In genomic region chr7:115865231-115865630, GRCm38 (mm10) we compare ENCODE assay signal across 15 mouse cellular contexts.
DNase-seq lines count a peak whose midpoint lies in the region; ATAC-seq and TF ChIP-seq lines count a peak whose summit lies in the region.
"Had no signal": no experiment of that assay in that cellular context is flagged by ENCODE, and none has a peak within 500 bp of the region (broad histone marks: within the 10 kb centered on the region; RNA-seq: fewer than 3 reads in every experiment).

No protein-coding gene starts in this region.

- no peaks in the 10 kb centered on the region for H3K9me3 ChIP-seq in hindbrain, embryonic 12.5 days (replicated peaks)
- H3K9me3 ChIP-seq in hindbrain, postnatal 0 days (ENCODE audit: low read length), result no peaks in the 10 kb centered on the region
- no peaks in the 10 kb centered on the region for H3K9me3 ChIP-seq in forebrain, embryonic 12.5 days
- H3K9me3 ChIP-seq: embryonic facial prominence, embryonic 15.5 days; G1E; stomach, embryonic 15.5 days had no signal

- no peak for TF ChIP-seq POLR2A in brain, embryonic 14.5 days (IDR thresholded peaks at IDR 0.05; ENCODE audit: borderline replicate concordance, extremely low read depth, insufficient read depth, insufficient read length, poor library complexity, severe bottlenecking)

- TF ChIP-seq CTCF in hindbrain, postnatal 0 days (IDR thresholded peaks at IDR 0.05; ENCODE audit: low read depth), result no peak
- no peak for TF ChIP-seq CTCF in brain, embryonic 14.5 days (IDR thresholded peaks at IDR 0.05; ENCODE audit: borderline replicate concordance, extremely low read depth, insufficient read depth, insufficient read length)

- no peak for ATAC-seq in hindbrain, embryonic 12.5 days (ENCODE audit: low FRiP score)
- ATAC-seq in hindbrain, postnatal 0 days, result no peak
- no peak for ATAC-seq in forebrain, embryonic 12.5 days (ENCODE audit: low FRiP score)
- ATAC-seq: intestine, embryonic 16.5 days had no signal

- no peak overlapping the region for H3K4me3 ChIP-seq in hindbrain, embryonic 12.5 days
- H3K4me3 ChIP-seq in hindbrain, postnatal 0 days (ENCODE audit: low read length), result no peak overlapping the region
- no peak overlapping the region for H3K4me3 ChIP-seq in forebrain, embryonic 12.5 days (replicated peaks)
- H3K4me3 ChIP-seq: embryonic facial prominence, embryonic 15.5 days; stomach, embryonic 15.5 days had no signal

- no peak overlapping the region for H3K4me2 ChIP-seq in hindbrain, embryonic 12.5 days (replicated peaks)
- H3K4me2 ChIP-seq in hindbrain, postnatal 0 days (ENCODE audit: low read depth, low read length), result no peak overlapping the region
- H3K4me2 ChIP-seq in forebrain, embryonic 12.5 days, result 0 out of 2 replicates have a peak overlapping the region, but pooled peaks have one; percentile 22
- H3K4me2 ChIP-seq: embryonic facial prominence, embryonic 15.5 days; stomach, embryonic 15.5 days had no signal

- H3K9ac ChIP-seq in hindbrain, embryonic 12.5 days, result no peak overlapping the region
- no peak overlapping the region for H3K9ac ChIP-seq in hindbrain, postnatal 0 days (replicated peaks; ENCODE audit: low read length)
- H3K9ac ChIP-seq in forebrain, embryonic 12.5 days, result no peak overlapping the region
- H3K9ac ChIP-seq: embryonic facial prominence, embryonic 15.5 days; stomach, embryonic 15.5 days had no signal

- peaks cover 28% of the 10 kb centered on the region for H3K4me1 ChIP-seq in hindbrain, embryonic 12.5 days
- peaks cover 7% of the 10 kb centered on the region; the same call in 1 of the 2 replicates for H3K4me1 ChIP-seq in hindbrain, postnatal 0 days (ENCODE audit: insufficient read depth, low read length)
- peaks cover 51% of the 10 kb centered on the region for H3K4me1 ChIP-seq in forebrain, embryonic 12.5 days

- WGBS in hindbrain, embryonic 12.5 days, result 45% methylated on average over 6 of the region's 6 CpGs
- WGBS in hindbrain, postnatal 0 days, result 40% methylated on average over 6 of the region's 6 CpGs
- 17% methylated on average over 6 of the region's 6 CpGs for WGBS in forebrain, embryonic 12.5 days

- H3K27ac ChIP-seq in hindbrain, embryonic 12.5 days, result 0 out of 2 replicates have a peak overlapping the region, but pooled peaks have one; percentile 3
- H3K27ac ChIP-seq in hindbrain, postnatal 0 days, result no peak overlapping the region
- peak overlapping the region; percentile 78 for H3K27ac ChIP-seq in forebrain, embryonic 12.5 days
- H3K27ac ChIP-seq: embryonic facial prominence, embryonic 15.5 days; stomach, embryonic 15.5 days had no signal

- no peaks in the 10 kb centered on the region for H3K27me3 ChIP-seq in hindbrain, embryonic 12.5 days
- H3K27me3 ChIP-seq in hindbrain, postnatal 0 days (ENCODE audit: insufficient read depth, low read length), result no peaks in the 10 kb centered on the region
- no peaks in the 10 kb centered on the region for H3K27me3 ChIP-seq in forebrain, embryonic 12.5 days
- H3K27me3 ChIP-seq: embryonic facial prominence, embryonic 15.5 days; stomach, embryonic 15.5 days had no signal

- H3K36me3 ChIP-seq in hindbrain, embryonic 12.5 days, result no peaks in the 10 kb centered on the region
- H3K36me3 ChIP-seq in hindbrain, postnatal 0 days (ENCODE audit: insufficient read depth, low read length), result no peaks in the 10 kb centered on the region
- H3K36me3 ChIP-seq in forebrain, embryonic 12.5 days (replicated peaks), result no peaks in the 10 kb centered on the region
- H3K36me3 ChIP-seq: embryonic facial prominence, embryonic 15.5 days; G1E; stomach, embryonic 15.5 days had no signal

- DNase-seq in hindbrain, postnatal 0 days (ENCODE audit: low spot score), result no peak
- peak; percentile 75 for DNase-seq in brain, embryonic 14.5 days (ENCODE audit: low read depth)
- peak; percentile 11 for DNase-seq in gastrocnemius, postnatal 25 days
- no peak for DNase-seq in yolk sac, embryonic 10.5 days (ENCODE audit: low spot score)
- DNase-seq in right cerebral cortex, postnatal 14 days, result no peak
- DNase-seq: adrenal gland, adult 8-10 months; cerebellum, adult 8-10 months; heart, postnatal 36 days; kidney, postnatal 10 days had no signal

Comparison
In these comparisons a context has a peak if more than half of its experiments do, and no peak if none do; other contexts are left out.
1. DNase-seq: peak in brain, embryonic 14.5 days (single experiment) and gastrocnemius, postnatal 25 days (single experiment); none in hindbrain, postnatal 0 days (single experiment), yolk sac, embryonic 10.5 days (single experiment) and right cerebral cortex, postnatal 14 days (single experiment).